ENCODE assay signal across 9 mouse cellular contexts in the genomic region with DNA sequence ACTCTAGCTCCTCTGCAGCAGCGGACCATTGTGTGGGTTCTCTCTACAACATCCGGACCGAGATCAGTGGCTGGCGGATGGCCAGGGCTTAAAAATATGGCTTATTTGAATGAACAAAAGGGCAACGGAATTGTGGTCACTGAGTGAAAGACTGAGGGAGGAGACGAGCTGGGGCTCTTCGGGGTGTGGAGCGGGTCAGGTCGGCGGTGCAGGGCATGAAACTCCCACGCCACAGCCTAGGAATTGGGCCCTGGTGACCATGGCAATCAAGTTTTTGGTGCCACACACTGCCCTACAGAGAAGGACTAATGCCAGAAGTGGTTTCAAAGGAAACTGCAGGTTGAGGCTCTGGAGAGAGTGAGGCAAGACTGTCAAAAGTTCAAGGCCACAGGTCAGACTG. TPM values are rescaled to one million over a fixed set of nuclear protein-coding genes. Genes with fewer than 3 reads are reported as not detected.
A peak's percentile ranks its signal among the peaks of the same experiment; 100 is the strongest.
DNase-seq lines count a peak whose midpoint lies in the region; ATAC-seq and TF ChIP-seq lines count a peak whose summit lies in the region.
"Had no signal": no experiment of that assay in that cellular context is flagged by ENCODE, and none has a peak within 500 bp of the region (broad histone marks: within the 10 kb centered on the region; RNA-seq: fewer than 3 reads in every experiment).

No protein-coding gene starts in this region.

- H3K9me3 ChIP-seq in limb, embryonic 14.5 days (ENCODE audit: control insufficient read depth, low read length), result no peaks in the 10 kb centered on the region
- H3K9me3 ChIP-seq in limb, embryonic 10.5 days (replicated peaks), result no peaks in the 10 kb centered on the region
- H3K9me3 ChIP-seq in lung, embryonic 15.5 days, result no peaks in the 10 kb centered on the region
- H3K9me3 ChIP-seq: limb, embryonic 12.5 days had no signal

- H3K27ac ChIP-seq in limb, embryonic 14.5 days (replicated peaks; ENCODE audit: low read depth, low read length), result no peak overlapping the region
- no peak overlapping the region for H3K27ac ChIP-seq in limb, embryonic 10.5 days
- peak overlapping the region; percentile 53 for H3K27ac ChIP-seq in lung, embryonic 15.5 days
- H3K27ac ChIP-seq: limb, embryonic 12.5 days had no signal

- DNase-seq in limb, embryonic 14.5 days (ENCODE audit: low spot score), result peak; percentile 40
- no peak for DNase-seq in limb, embryonic 10.5 days (ENCODE audit: low spot score)
- peak; percentile 64 for DNase-seq in adrenal gland, adult 2 months
- peak; percentile 52 to 61 for DNase-seq in heart, postnatal 14 days
- no peak for DNase-seq in thymus, postnatal 0 days (ENCODE audit: low spot score)
- DNase-seq in cerebellum, postnatal 25 days, result no peak

- H3K36me3 ChIP-seq in limb, embryonic 14.5 days (ENCODE audit: control insufficient read depth, insufficient read depth, low read length), result no peaks in the 10 kb centered on the region
- H3K36me3 ChIP-seq in limb, embryonic 10.5 days, result peaks cover 12% of the 10 kb centered on the region; the same call in 1 of the 2 replicates
- H3K36me3 ChIP-seq in lung, embryonic 15.5 days, result no peaks in the 10 kb centered on the region
- H3K36me3 ChIP-seq: limb, embryonic 12.5 days had no signal

- 76% methylated on average over 11 of the region's 11 CpGs for WGBS in limb, embryonic 14.5 days
- 78% methylated on average over 11 of the region's 11 CpGs for WGBS in limb, embryonic 10.5 days
- 43% methylated on average over 11 of the region's 11 CpGs for WGBS in lung, embryonic 15.5 days

- no peak overlapping the region for H3K9ac ChIP-seq in limb, embryonic 14.5 days (ENCODE audit: low read depth, low read length, severe bottlenecking)
- no peak overlapping the region for H3K9ac ChIP-seq in lung, embryonic 15.5 days
- H3K9ac ChIP-seq: limb, embryonic 12.5 days had no signal

- no peak for ATAC-seq in limb, embryonic 14.5 days (ENCODE audit: low FRiP score, low read depth)
- no peak for ATAC-seq in lung, embryonic 15.5 days (ENCODE audit: borderline replicate concordance, extremely low read depth, low FRiP score, low TSS enrichment)
- no peak for ATAC-seq in megakaryocyte progenitor cell, adult 5-6 weeks (replicated peaks; ENCODE audit: poor library complexity)

- H3K4me2 ChIP-seq in limb, embryonic 14.5 days (replicated peaks; ENCODE audit: low read depth, low read length, severe bottlenecking), result no peak overlapping the region
- H3K4me2 ChIP-seq in lung, embryonic 15.5 days, result no peak overlapping the region
- H3K4me2 ChIP-seq: limb, embryonic 12.5 days had no signal

- H3K4me3 ChIP-seq in limb, embryonic 14.5 days (replicated peaks; ENCODE audit: low read length), result no peak overlapping the region
- no peak overlapping the region for H3K4me3 ChIP-seq in limb, embryonic 10.5 days
- no peak overlapping the region for H3K4me3 ChIP-seq in lung, embryonic 15.5 days
- H3K4me3 ChIP-seq: limb, embryonic 12.5 days had no signal

- no peak for TF ChIP-seq POLR2A in limb, embryonic 14.5 days (IDR thresholded peaks at IDR 0.05; ENCODE audit: borderline replicate concordance, extremely low read depth, insufficient read depth, insufficient read length)

- peaks cover 9% of the 10 kb centered on the region for H3K4me1 ChIP-seq in limb, embryonic 14.5 days (ENCODE audit: control insufficient read depth, insufficient read depth, low read length)
- H3K4me1 ChIP-seq in limb, embryonic 10.5 days, result peaks cover 37% of the 10 kb centered on the region
- H3K4me1 ChIP-seq in lung, embryonic 15.5 days, result peaks cover 25% of the 10 kb centered on the region

- H3K27me3 ChIP-seq in limb, embryonic 14.5 days (ENCODE audit: control insufficient read depth, insufficient read depth, low read length), result no peaks in the 10 kb centered on the region
- H3K27me3 ChIP-seq in limb, embryonic 10.5 days (ENCODE audit: low read depth, poor library complexity, severe bottlenecking), result no peaks in the 10 kb centered on the region
- no peaks in the 10 kb centered on the region for H3K27me3 ChIP-seq in lung, embryonic 15.5 days
- H3K27me3 ChIP-seq: limb, embryonic 12.5 days had no signal

- intact Hi-C loops in heart, postnatal 14 days (cut with DNase I), result no loop called here

RNA-seq across cellular contexts. Expression of gene Polr3h, which starts 2.2 kb away (rescaled TPM):
- polyA plus RNA-seq in limb, embryonic 14.5 days (2012; rRNA removed), result 20.5 and 25.0 TPM in 2 replicates
- 69.1 and 71.6 TPM in 2 replicates for polyA plus RNA-seq in limb, embryonic 14.5 days (2014; fragmentation: Nextera tagmentation; extraction: Ambion mirVana)
- polyA plus RNA-seq in limb, embryonic 10.5 days (2016; fragmentation: Nextera tagmentation; extraction: Ambion mirVana), result 75.5 and 86.6 TPM in 2 replicates
- total RNA-seq in adrenal gland, adult 2 months (2021), result 10 to 100 TPM; 15.6 to 34.4 TPM
- 16.7 and 17.5 TPM in 2 replicates for polyA plus RNA-seq in adrenal gland, adult 2 months (2012; rRNA removed)
- total RNA-seq in heart, postnatal 14 days (2021), result 1 to 10 TPM; 7.5 to 7.9 TPM
- 76.3 and 80.1 TPM in 2 replicates for polyA plus RNA-seq in lung, embryonic 15.5 days (2015; fragmentation: Nextera tagmentation; extraction: Ambion mirVana)
- polyA plus RNA-seq in thymus, postnatal 0 days (2015; fragmentation: Nextera tagmentation; extraction: Ambion mirVana), result 81.8 and 84.1 TPM in 2 replicates
- 14.0 and 17.1 TPM in 2 replicates for total RNA-seq in megakaryocyte progenitor cell, adult 5-6 weeks (2015)
- 37.6 and 37.7 TPM in 2 replicates for total RNA-seq in megakaryocyte progenitor cell, adult 5-6 weeks (2017)

RNA-seq across cellular contexts. Expression of gene Csdc2, which starts 8.3 kb away (rescaled TPM):
- 16.2 and 23.6 TPM in 2 replicates for polyA plus RNA-seq in limb, embryonic 14.5 days (2012; rRNA removed)
- polyA plus RNA-seq in limb, embryonic 14.5 days (2014; fragmentation: Nextera tagmentation; extraction: Ambion mirVana), result 13.5 and 14.3 TPM in 2 replicates
- 3.7 and 5.7 TPM in 2 replicates for polyA plus RNA-seq in limb, embryonic 10.5 days (2016; fragmentation: Nextera tagmentation; extraction: Ambion mirVana)
- 10 to 100 TPM; 10.1 to 19.5 TPM for total RNA-seq in adrenal gland, adult 2 months (2021)
- 33.6 and 50.1 TPM in 2 replicates for polyA plus RNA-seq in adrenal gland, adult 2 months (2012; rRNA removed)
- 10 to 100 TPM; 39.6 to 60.9 TPM for total RNA-seq in heart, postnatal 14 days (2021)
- polyA plus RNA-seq in lung, embryonic 15.5 days (2015; fragmentation: Nextera tagmentation; extraction: Ambion mirVana), result 9.0 and 11.2 TPM in 2 replicates
- 0.62 and 0.88 TPM in 2 replicates for polyA plus RNA-seq in thymus, postnatal 0 days (2015; fragmentation: Nextera tagmentation; extraction: Ambion mirVana)
- total RNA-seq in megakaryocyte progenitor cell, adult 5-6 weeks (2015), result not detected in 2 replicates
- total RNA-seq in megakaryocyte progenitor cell, adult 5-6 weeks (2017), result not detected in 2 replicates

RNA-seq across cellular contexts. Expression of gene Pmm1, which starts 32.5 kb away (rescaled TPM):
- 40.7 and 41.5 TPM in 2 replicates for polyA plus RNA-seq in limb, embryonic 14.5 days (2012; rRNA removed)
- 33.3 and 34.8 TPM in 2 replicates for polyA plus RNA-seq in limb, embryonic 14.5 days (2014; fragmentation: Nextera tagmentation; extraction: Ambion mirVana)
- 18.1 and 21.1 TPM in 2 replicates for polyA plus RNA-seq in limb, embryonic 10.5 days (2016; fragmentation: Nextera tagmentation; extraction: Ambion mirVana)
- 10 to 100 TPM; 70.6 to 74.8 TPM for total RNA-seq in adrenal gland, adult 2 months (2021)
- 114 and 118 TPM in 2 replicates for polyA plus RNA-seq in adrenal gland, adult 2 months (2012; rRNA removed)
- 10 to 100 TPM; 23.0 to 28.8 TPM for total RNA-seq in heart, postnatal 14 days (2021)
- polyA plus RNA-seq in lung, embryonic 15.5 days (2015; fragmentation: Nextera tagmentation; extraction: Ambion mirVana), result 37.1 and 39.1 TPM in 2 replicates
- polyA plus RNA-seq in thymus, postnatal 0 days (2015; fragmentation: Nextera tagmentation; extraction: Ambion mirVana), result 45.1 and 50.5 TPM in 2 replicates
- total RNA-seq in megakaryocyte progenitor cell, adult 5-6 weeks (2015), result 22.9 and 23.0 TPM in 2 replicates
- 13.2 and 17.0 TPM in 2 replicates for total RNA-seq in megakaryocyte progenitor cell, adult 5-6 weeks (2017)

RNA-seq across cellular contexts. Expression of gene 1700029P11Rik, which starts 52.1 kb away (rescaled TPM):
- not detected in 2 replicates for polyA plus RNA-seq in limb, embryonic 14.5 days (2012; rRNA removed)
- polyA plus RNA-seq in limb, embryonic 14.5 days (2014; fragmentation: Nextera tagmentation; extraction: Ambion mirVana), result not detected in 2 replicates
- polyA plus RNA-seq in limb, embryonic 10.5 days (2016; fragmentation: Nextera tagmentation; extraction: Ambion mirVana), result not detected in 2 replicates
- total RNA-seq in adrenal gland, adult 2 months (2021), result not detected
- not detected in 2 replicates for polyA plus RNA-seq in adrenal gland, adult 2 months (2012; rRNA removed)
- total RNA-seq in heart, postnatal 14 days (2021), result not detected
- polyA plus RNA-seq in lung, embryonic 15.5 days (2015; fragmentation: Nextera tagmentation; extraction: Ambion mirVana), result not detected in 2 replicates
- not detected in 2 replicates for polyA plus RNA-seq in thymus, postnatal 0 days (2015; fragmentation: Nextera tagmentation; extraction: Ambion mirVana)
- not detected in 2 replicates for total RNA-seq in megakaryocyte progenitor cell, adult 5-6 weeks (2015)
- not detected in 2 replicates for total RNA-seq in megakaryocyte progenitor cell, adult 5-6 weeks (2017)
- polyA plus RNA-seq: limb, embryonic 12.5 days had no signal

RNA-seq across cellular contexts. Expression of gene Aco2, which starts 56.2 kb away (rescaled TPM):
- 158 and 183 TPM in 2 replicates for polyA plus RNA-seq in limb, embryonic 14.5 days (2012; rRNA removed)
- 127 and 134 TPM in 2 replicates for polyA plus RNA-seq in limb, embryonic 14.5 days (2014; fragmentation: Nextera tagmentation; extraction: Ambion mirVana)
- polyA plus RNA-seq in limb, embryonic 10.5 days (2016; fragmentation: Nextera tagmentation; extraction: Ambion mirVana), result 170 and 172 TPM in 2 replicates
- 1,000 to 10,000 TPM; 1,000 to 1,044 TPM for total RNA-seq in adrenal gland, adult 2 months (2021)
- polyA plus RNA-seq in adrenal gland, adult 2 months (2012; rRNA removed), result 391 and 396 TPM in 2 replicates
- 1,000 to 10,000 TPM; 2,092 to 2,100 TPM for total RNA-seq in heart, postnatal 14 days (2021)
- polyA plus RNA-seq in lung, embryonic 15.5 days (2015; fragmentation: Nextera tagmentation; extraction: Ambion mirVana), result 164 and 173 TPM in 2 replicates
- polyA plus RNA-seq in thymus, postnatal 0 days (2015; fragmentation: Nextera tagmentation; extraction: Ambion mirVana), result 126 and 136 TPM in 2 replicates
- total RNA-seq in megakaryocyte progenitor cell, adult 5-6 weeks (2015), result 77.3 and 90.7 TPM in 2 replicates
- total RNA-seq in megakaryocyte progenitor cell, adult 5-6 weeks (2017), result 122 and 130 TPM in 2 replicates

Comparison
In these comparisons a context has a peak if more than half of its experiments do, and no peak if none do; other contexts are left out.
1. DNase-seq: peak in limb, embryonic 14.5 days (single experiment), adrenal gland, adult 2 months (single experiment) and heart, postnatal 14 days (2 of 2); none in limb, embryonic 10.5 days (single experiment), thymus, postnatal 0 days (single experiment) and cerebellum, postnatal 25 days (0 of 2).